Mouse (Mus musculus) ES-Bruce4 (cell line): ENCODE results near the gene Angptl1.

Experiments
- CTCF ChIP-seq: IDR thresholded peaks from one replicate; pipeline ENCODE4 v1.8.1; 2011; ENCODE audit warnings: low read depth, low read length
- EP300 ChIP-seq: IDR thresholded peaks from 2 replicates; pipeline ENCODE4 v1.6.1; 2011; ENCODE audit warnings: low read depth, low read length; ENCODE audit not compliant: insufficient read depth
- POLR2A ChIP-seq: IDR thresholded peaks from one replicate; pipeline ENCODE4 v1.8.1; 2011; ENCODE audit warnings: low read length; ENCODE audit not compliant: insufficient read depth

DNA sequence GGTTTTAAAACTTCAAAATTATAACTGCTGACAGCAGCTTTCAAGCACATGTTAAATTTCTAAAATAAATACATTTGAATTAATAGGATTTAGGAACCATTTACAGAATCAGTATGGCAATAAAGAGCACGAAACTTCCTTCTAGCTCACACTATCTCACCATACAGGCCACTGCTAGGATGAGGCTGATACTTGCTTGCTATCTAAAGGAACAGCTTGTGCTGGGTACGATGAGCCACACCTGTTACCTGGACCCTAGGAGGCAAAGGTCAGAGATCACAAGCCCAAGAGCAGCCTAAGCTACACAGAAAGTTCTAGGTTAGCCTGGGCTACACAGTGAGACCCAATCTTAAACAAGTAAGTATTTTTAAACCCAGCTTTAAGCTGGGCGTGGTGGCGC, 70.9 kb downstream of the Angptl1 start:
- no peak for TF ChIP-seq CTCF
- TF ChIP-seq EP300, result no peak
- TF ChIP-seq POLR2A, result no peak
